Mouse (Mus musculus) testis, adult 2 months (tissue): Measurements from ENCODE around the gene Vmn2r30.
A peak's percentile ranks its signal among the peaks of the same experiment; 100 is the strongest.

ENCODE experiments used
- CTCF ChIP-seq: fragments of 200-500 bp; IDR thresholded peaks from 2 replicates; pipeline ENCODE4 v1.5.1; 2012; ENCODE audit warnings: low read depth, mild to moderate bottlenecking, inconsistent platforms, low read length, moderate library complexity; ENCODE audit not compliant: control insufficient read depth, insufficient read depth, insufficient replicate concordance
- POLR2A ChIP-seq: fragments of 200-500 bp; IDR thresholded peaks from 2 replicates; pipeline ENCODE4 v1.6.1; 2012; ENCODE audit warnings: low read depth, mild to moderate bottlenecking, inconsistent platforms, low read length, moderate library complexity; ENCODE audit not compliant: control insufficient read depth

DNA sequence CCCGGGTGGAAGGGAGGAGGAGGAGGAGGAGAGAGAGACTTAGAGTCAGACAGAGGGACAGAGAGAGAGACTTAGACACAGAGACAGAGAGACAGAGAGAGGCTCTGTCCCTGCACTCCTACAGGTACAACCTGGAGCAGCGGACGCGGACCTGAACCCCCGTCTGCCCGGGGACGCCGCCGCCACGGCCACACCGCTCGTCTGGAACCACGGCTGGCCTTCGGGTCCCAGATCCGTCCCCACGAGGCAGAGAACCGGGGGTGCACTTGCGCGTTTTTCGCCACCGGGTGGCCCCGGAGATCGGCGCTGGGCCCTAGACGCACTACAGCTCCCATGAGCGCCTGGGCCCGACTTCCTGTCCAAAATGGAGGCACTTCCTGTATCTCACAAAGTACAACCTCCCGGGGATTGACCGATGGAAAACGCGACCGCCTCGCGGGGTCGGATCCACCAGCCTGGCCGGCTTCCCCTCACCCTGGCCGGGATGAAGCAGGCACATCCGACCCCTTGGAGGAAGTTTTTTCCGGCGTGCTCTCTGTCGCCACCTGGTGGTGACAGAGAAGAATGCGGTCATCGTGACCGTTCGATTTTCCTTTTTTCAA lies 59.3 kb downstream of the Vmn2r30 start, which contains the start of gene Gm45844:
- TF ChIP-seq CTCF, result peak; percentile 98
- peak; percentile 28; the same call in 1 of the 2 replicates for TF ChIP-seq POLR2A
